ENCODE assay signal across 31 mouse cellular contexts in genomic region chr8:47899891-47900290, GRCm38 (mm10).
"Had no signal": no experiment of that assay in that cellular context is flagged by ENCODE, and none has a peak within 500 bp of the region (broad histone marks: within the 10 kb centered on the region; RNA-seq: fewer than 3 reads in every experiment).

No protein-coding gene starts in this region.

- H3K4me2 ChIP-seq: limb, embryonic 12.5 days; limb, embryonic 13.5 days; limb, embryonic 15.5 days; liver, embryonic 11.5 days; liver, embryonic 12.5 days; liver, embryonic 13.5 days; liver, embryonic 15.5 days; lung, embryonic 14.5 days; lung, embryonic 15.5 days; midbrain, embryonic 12.5 days; midbrain, embryonic 13.5 days; midbrain, embryonic 15.5 days; neural tube, embryonic 12.5 days had no signal

- H3K27me3 ChIP-seq: limb, embryonic 12.5 days; limb, embryonic 13.5 days; limb, embryonic 15.5 days; liver, embryonic 12.5 days; liver, embryonic 13.5 days; liver, embryonic 15.5 days; lung, embryonic 15.5 days; megakaryocyte, embryonic 14.5 days; midbrain, embryonic 12.5 days; midbrain, embryonic 13.5 days; midbrain, embryonic 15.5 days; neural tube, embryonic 12.5 days had no signal

- DNase-seq: left cerebral cortex, postnatal 4 days; liver; liver, embryonic 13.5 days; liver, postnatal 0 days; lung, adult 18-20 months; lung, adult 2 months; lung, embryonic 14.5 days; lung, postnatal 10 days; lung, postnatal 14 days; lung, postnatal 36 days; lung, postnatal 4 days; midbrain, embryonic 14.5 days had no signal

- H3K36me3 ChIP-seq: liver, embryonic 15.5 days; midbrain, embryonic 13.5 days; midbrain, embryonic 15.5 days; neural tube, embryonic 12.5 days had no signal

- H3K9me3 ChIP-seq: limb, embryonic 10.5 days; limb, embryonic 12.5 days; limb, embryonic 13.5 days; limb, embryonic 15.5 days; liver, embryonic 12.5 days; liver, embryonic 13.5 days; liver, embryonic 15.5 days; lung, embryonic 15.5 days; megakaryocyte, embryonic 14.5 days; midbrain, embryonic 12.5 days; midbrain, embryonic 13.5 days; midbrain, embryonic 15.5 days; neural tube, embryonic 12.5 days had no signal

- H3K27ac ChIP-seq: left cerebral cortex, adult 2 months; limb, embryonic 10.5 days; limb, embryonic 12.5 days; limb, embryonic 13.5 days; limb, embryonic 15.5 days; liver, embryonic 12.5 days; liver, embryonic 13.5 days; liver, embryonic 14.5 days; liver, embryonic 15.5 days; lung, embryonic 15.5 days; macrophage; midbrain, embryonic 12.5 days; midbrain, embryonic 13.5 days; midbrain, embryonic 15.5 days; neural tube, embryonic 12.5 days had no signal

- ATAC-seq: liver, embryonic 12.5 days; liver, postnatal 0 days; lung, postnatal 0 days; midbrain, embryonic 13.5 days; midbrain, embryonic 15.5 days; midbrain, embryonic 16.5 days had no signal

- H3K4me1 ChIP-seq: limb, embryonic 10.5 days; limb, embryonic 12.5 days; limb, embryonic 15.5 days; liver, embryonic 12.5 days; liver, embryonic 13.5 days; liver, embryonic 15.5 days; midbrain, embryonic 12.5 days; midbrain, embryonic 13.5 days; midbrain, embryonic 15.5 days; neural tube, embryonic 12.5 days had no signal

- H3K4me3 ChIP-seq: left cerebral cortex, adult 2 months; limb, embryonic 10.5 days; limb, embryonic 12.5 days; limb, embryonic 13.5 days; limb, embryonic 15.5 days; liver, embryonic 12.5 days; liver, embryonic 13.5 days; liver, embryonic 15.5 days; lung, embryonic 15.5 days; megakaryocyte, embryonic 14.5 days; midbrain, embryonic 12.5 days; midbrain, embryonic 13.5 days; midbrain, embryonic 15.5 days; myocyte; neural tube, embryonic 12.5 days had no signal

- H3K9ac ChIP-seq: limb, embryonic 12.5 days; limb, embryonic 13.5 days; limb, embryonic 15.5 days; liver, embryonic 12.5 days; liver, embryonic 13.5 days; liver, embryonic 14.5 days; liver, embryonic 15.5 days; liver, postnatal 0 days; lung, embryonic 14.5 days; lung, embryonic 15.5 days; midbrain, embryonic 12.5 days; midbrain, embryonic 13.5 days; midbrain, embryonic 15.5 days; neural tube, embryonic 12.5 days had no signal
